Mouse (Mus musculus): ENCODE measurements at regions not wholly inside any gene's neighbourhood (a gene's known extent, or its start where the extent isn't known, plus 50 kb on each side); places are given as distances from the start of the nearest gene placed in this dataset.

DNA sequence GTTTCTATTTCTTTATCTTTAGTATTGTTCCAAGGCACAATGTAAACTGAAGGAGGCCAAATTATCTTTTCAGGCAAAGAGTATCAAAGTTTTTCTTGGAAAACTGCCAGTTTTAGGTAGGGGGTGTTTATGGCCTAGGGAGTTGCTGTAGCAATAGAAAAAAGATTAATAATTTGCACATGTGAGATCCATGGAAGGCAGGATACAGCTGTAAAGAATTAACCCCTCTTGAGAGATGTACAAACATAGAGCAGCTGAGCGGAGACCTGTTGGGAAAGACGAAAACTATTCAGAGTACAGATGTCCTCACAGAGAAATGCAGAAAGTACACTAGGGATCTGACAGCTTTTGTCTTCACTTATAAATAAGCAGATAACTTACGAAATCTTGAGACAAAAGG is 176.8 kb downstream of the Fign start:
- H3K4me2 ChIP-seq (replicated peaks): no peak overlapping the region
- no peaks in the 10 kb centered on the region for H3K36me3 ChIP-seq (replicated peaks; ENCODE audit: control insufficient read depth, insufficient read depth)
- WGBS: 40% methylated on average over 3 of the region's 3 CpGs
- no peaks in the 10 kb centered on the region for H3K9me3 ChIP-seq (ENCODE audit: control insufficient read depth, low read length)
- no peak overlapping the region for H3K9ac ChIP-seq
- DNase-seq (ENCODE audit: low spot score) (peak; percentile 47), ATAC-seq (ENCODE audit: low FRiP score) (no peak; the same call in 1 of the 2 replicates)
- no peak overlapping the region for H3K27ac ChIP-seq
- no peaks in the 10 kb centered on the region for H3K4me1 ChIP-seq (replicated peaks; ENCODE audit: control insufficient read depth, insufficient read depth, low read length)
- no peaks in the 10 kb centered on the region for H3K27me3 ChIP-seq (ENCODE audit: control insufficient read depth, insufficient read depth, low read length)
- H3K4me3 ChIP-seq (replicated peaks; ENCODE audit: low read length): no peak overlapping the region

GRCm38 (mm10) chr2:63920019-63920418 is 177.8 kb downstream of the Fign start:
- no peak for ATAC-seq (ENCODE audit: low FRiP score)
- H3K36me3 ChIP-seq (replicated peaks; ENCODE audit: control insufficient read depth, insufficient read depth): no peaks in the 10 kb centered on the region
- H3K4me2 ChIP-seq (replicated peaks): no peak overlapping the region
- DNase-seq (ENCODE audit: low spot score): no peak
- H3K27ac ChIP-seq: no peak overlapping the region
- H3K9ac ChIP-seq: no peak overlapping the region
- WGBS: 82% methylated on average over 4 of the region's 4 CpGs
- no peak overlapping the region for H3K4me3 ChIP-seq (replicated peaks; ENCODE audit: low read length)
- no peaks in the 10 kb centered on the region for H3K9me3 ChIP-seq (ENCODE audit: control insufficient read depth, low read length)
- H3K4me1 ChIP-seq (replicated peaks; ENCODE audit: control insufficient read depth, insufficient read depth, low read length): no peaks in the 10 kb centered on the region
- no peaks in the 10 kb centered on the region for H3K27me3 ChIP-seq (ENCODE audit: control insufficient read depth, insufficient read depth, low read length)

DNA sequence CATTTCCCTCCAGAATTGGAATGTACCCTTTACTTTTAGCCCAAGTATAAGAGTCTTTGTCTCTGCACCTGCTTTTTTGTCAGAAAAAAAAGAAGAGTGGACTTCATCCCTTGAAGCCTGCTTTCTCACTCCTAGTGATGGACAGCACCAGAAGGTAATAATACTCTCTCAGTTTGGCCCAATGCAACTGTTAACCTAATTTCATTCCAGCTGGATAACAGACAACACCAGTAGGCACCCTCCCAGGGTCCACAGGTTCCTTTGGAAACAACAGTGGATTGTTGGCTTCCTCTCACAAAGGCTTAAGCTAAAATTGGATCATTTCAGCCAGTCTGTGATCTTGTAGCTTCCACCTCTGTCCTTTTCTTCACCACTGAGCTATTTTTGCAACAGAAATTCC is 197.2 kb downstream of the Fign start:
- no peaks in the 10 kb centered on the region for H3K36me3 ChIP-seq (replicated peaks; ENCODE audit: control insufficient read depth, insufficient read depth)
- no peaks in the 10 kb centered on the region for H3K27me3 ChIP-seq (ENCODE audit: control insufficient read depth, insufficient read depth, low read length)
- no peaks in the 10 kb centered on the region for H3K9me3 ChIP-seq (ENCODE audit: control insufficient read depth, low read length)
- H3K9ac ChIP-seq: no peak overlapping the region
- ATAC-seq (ENCODE audit: low FRiP score) (no peak), DNase-seq (ENCODE audit: low spot score) (no peak)
- no peaks in the 10 kb centered on the region for H3K4me1 ChIP-seq (replicated peaks; ENCODE audit: control insufficient read depth, insufficient read depth, low read length)
- H3K27ac ChIP-seq: no peak overlapping the region
- H3K4me2 ChIP-seq (replicated peaks): no peak overlapping the region
- no peak overlapping the region for H3K4me3 ChIP-seq (replicated peaks; ENCODE audit: low read length)

DNA sequence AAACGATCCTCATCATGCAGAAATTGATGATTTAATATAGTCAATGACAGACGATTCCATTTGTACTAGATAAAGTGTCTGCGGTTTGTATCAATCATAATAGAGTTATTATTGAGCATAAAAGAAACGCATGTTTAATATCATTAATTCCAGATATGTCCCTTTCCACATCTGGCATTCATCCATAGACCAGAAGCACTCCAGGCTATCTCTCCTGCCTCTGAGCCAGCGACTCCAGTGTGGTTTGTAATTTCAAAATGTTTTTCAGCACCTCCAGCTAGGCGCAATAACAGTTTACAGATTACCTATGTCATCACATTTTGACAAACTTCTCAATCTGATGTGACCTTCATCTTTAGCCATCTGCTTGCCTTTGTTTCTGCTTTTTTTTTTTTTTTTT is 219.4 kb downstream of the Fign start:
- ATAC-seq (ENCODE audit: low FRiP score) (no peak), DNase-seq (ENCODE audit: low spot score) (no peak)
- H3K9me3 ChIP-seq (ENCODE audit: control insufficient read depth, low read length): no peaks in the 10 kb centered on the region
- H3K4me3 ChIP-seq (replicated peaks; ENCODE audit: low read length): no peak overlapping the region
- 64% methylated on average over 6 of the region's 6 CpGs for WGBS
- H3K36me3 ChIP-seq (replicated peaks; ENCODE audit: control insufficient read depth, insufficient read depth): no peaks in the 10 kb centered on the region
- no peak overlapping the region for H3K4me2 ChIP-seq (replicated peaks)
- no peak overlapping the region for H3K9ac ChIP-seq
- H3K4me1 ChIP-seq (replicated peaks; ENCODE audit: control insufficient read depth, insufficient read depth, low read length): no peaks in the 10 kb centered on the region
- no peak overlapping the region for H3K27ac ChIP-seq
- no peaks in the 10 kb centered on the region for H3K27me3 ChIP-seq (ENCODE audit: control insufficient read depth, insufficient read depth, low read length)

DNA sequence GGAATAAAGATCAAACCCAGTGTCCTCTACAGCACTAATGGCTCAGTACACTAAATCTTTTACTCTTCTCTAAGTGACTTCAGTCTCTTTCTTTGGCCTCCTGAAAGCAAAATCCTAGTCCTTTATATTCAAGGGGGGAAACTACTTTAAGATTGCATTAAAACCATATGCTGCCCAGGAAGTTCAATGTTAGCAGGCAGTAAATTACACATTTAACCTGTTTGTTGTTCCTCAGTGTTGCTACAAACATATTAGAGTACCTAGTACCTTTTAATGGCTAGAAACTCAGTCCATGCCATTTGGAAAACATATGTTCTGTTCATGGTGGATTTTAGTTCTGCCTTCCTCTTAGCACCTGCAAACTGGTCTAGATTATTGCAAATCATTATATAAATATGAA is 220.5 kb downstream of the Fign start:
- no peak overlapping the region for H3K4me3 ChIP-seq (replicated peaks; ENCODE audit: low read length)
- no peaks in the 10 kb centered on the region for H3K36me3 ChIP-seq (replicated peaks; ENCODE audit: control insufficient read depth, insufficient read depth)
- H3K9ac ChIP-seq: no peak overlapping the region
- ATAC-seq (ENCODE audit: low FRiP score) (no peak), DNase-seq (ENCODE audit: low spot score) (no peak)
- H3K9me3 ChIP-seq (ENCODE audit: control insufficient read depth, low read length): no peaks in the 10 kb centered on the region
- no peaks in the 10 kb centered on the region for H3K4me1 ChIP-seq (replicated peaks; ENCODE audit: control insufficient read depth, insufficient read depth, low read length)
- H3K4me2 ChIP-seq (replicated peaks): no peak overlapping the region
- no peaks in the 10 kb centered on the region for H3K27me3 ChIP-seq (ENCODE audit: control insufficient read depth, insufficient read depth, low read length)
- no peak overlapping the region for H3K27ac ChIP-seq

DNA sequence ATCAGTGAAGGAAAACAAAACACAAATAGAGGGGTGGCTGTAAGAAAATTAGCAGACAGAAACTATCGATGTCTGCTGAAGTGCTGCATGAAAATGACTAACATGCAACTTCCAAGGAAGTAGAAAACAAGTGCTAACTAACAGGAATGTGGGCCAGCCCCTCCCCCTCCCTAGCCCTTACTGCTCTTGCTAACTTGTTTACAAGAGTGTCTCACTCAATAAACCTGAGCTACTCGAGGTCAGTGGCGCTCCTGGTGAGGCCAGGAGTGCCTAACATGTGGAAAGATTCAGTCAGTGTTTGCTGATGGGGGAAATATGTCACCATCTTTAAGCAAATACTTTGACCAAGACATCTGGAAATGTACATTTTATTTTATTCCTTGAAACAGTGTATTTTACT is 221.5 kb downstream of the Fign start:
- no peaks in the 10 kb centered on the region for H3K4me1 ChIP-seq (replicated peaks; ENCODE audit: control insufficient read depth, insufficient read depth, low read length)
- 36% methylated on average over 3 of the region's 3 CpGs for WGBS
- DNase-seq (ENCODE audit: low spot score): no peak
- H3K27ac ChIP-seq: no peak overlapping the region
- H3K9me3 ChIP-seq (ENCODE audit: control insufficient read depth, low read length): no peaks in the 10 kb centered on the region
- H3K4me3 ChIP-seq (replicated peaks; ENCODE audit: low read length): no peak overlapping the region
- no peak for ATAC-seq (ENCODE audit: low FRiP score)
- H3K36me3 ChIP-seq (replicated peaks; ENCODE audit: control insufficient read depth, insufficient read depth): no peaks in the 10 kb centered on the region
- no peaks in the 10 kb centered on the region for H3K27me3 ChIP-seq (ENCODE audit: control insufficient read depth, insufficient read depth, low read length)
- no peak overlapping the region for H3K4me2 ChIP-seq (replicated peaks)
- H3K9ac ChIP-seq: no peak overlapping the region

GRCm38 (mm10) chr2:63875101-63875500 is 222.7 kb downstream of the Fign start:
- Histone ChIP-seq H3K4me2 (replicated peaks) (no peak overlapping the region), H3K4me3 (replicated peaks; ENCODE audit: low read length) (no peak overlapping the region), H3K27me3 (ENCODE audit: control insufficient read depth, insufficient read depth, low read length) (no peaks in the 10 kb centered on the region), H3K27ac (no peak overlapping the region), H3K9me3 (ENCODE audit: control insufficient read depth, low read length) (no peaks in the 10 kb centered on the region), H3K4me1 (replicated peaks; ENCODE audit: control insufficient read depth, insufficient read depth, low read length) (no peaks in the 10 kb centered on the region), H3K36me3 (replicated peaks; ENCODE audit: control insufficient read depth, insufficient read depth) (no peaks in the 10 kb centered on the region), H3K9ac (no peak overlapping the region)
- DNase-seq (ENCODE audit: low spot score) (no peak), ATAC-seq (ENCODE audit: low FRiP score) (no peak)
- WGBS: 37% methylated on average over 4 of the region's 4 CpGs

- no peaks in the 10 kb centered on the region for H3K4me1 ChIP-seq (replicated peaks; ENCODE audit: control insufficient read depth, insufficient read depth, low read length)
- WGBS: 56% methylated on average over 8 of the region's 8 CpGs
- no peak overlapping the region for H3K4me3 ChIP-seq (replicated peaks; ENCODE audit: low read length)
- no peaks in the 10 kb centered on the region for H3K9me3 ChIP-seq (ENCODE audit: control insufficient read depth, low read length)
- no peak overlapping the region for H3K27ac ChIP-seq
- H3K9ac ChIP-seq: no peak overlapping the region
- H3K4me2 ChIP-seq (replicated peaks): no peak overlapping the region
- H3K36me3 ChIP-seq (replicated peaks; ENCODE audit: control insufficient read depth, insufficient read depth): no peaks in the 10 kb centered on the region
- no peak for ATAC-seq (ENCODE audit: low FRiP score)
- DNase-seq (ENCODE audit: low spot score): no peak
- H3K27me3 ChIP-seq (ENCODE audit: control insufficient read depth, insufficient read depth, low read length): no peaks in the 10 kb centered on the region
Observed at GRCm38 (mm10) chr2:63866524-63866923, 231.3 kb downstream of the Fign start.

- H3K4me1 ChIP-seq (replicated peaks; ENCODE audit: control insufficient read depth, insufficient read depth, low read length): no peaks in the 10 kb centered on the region
- ATAC-seq (ENCODE audit: low FRiP score): no peak
- WGBS: 92% methylated on average over 3 of the region's 3 CpGs
Observed at GRCm38 (mm10) chr2:63861821-63862220, 236.0 kb downstream of the Fign start.

GRCm38 (mm10) chr2:63856462-63857054 is 241.3 kb downstream of the Fign start:
- Histone ChIP-seq H3K27me3 (ENCODE audit: control insufficient read depth, insufficient read depth, low read length) (no peaks in the 10 kb centered on the region), H3K4me3 (replicated peaks; ENCODE audit: low read length) (no peak overlapping the region), H3K4me2 (replicated peaks) (no peak overlapping the region), H3K36me3 (replicated peaks; ENCODE audit: control insufficient read depth, insufficient read depth) (no peaks in the 10 kb centered on the region), H3K27ac (no peak overlapping the region), H3K4me1 (replicated peaks; ENCODE audit: control insufficient read depth, insufficient read depth, low read length) (peaks cover 17% of the 10 kb centered on the region), H3K9me3 (ENCODE audit: control insufficient read depth, low read length) (no peaks in the 10 kb centered on the region), H3K9ac (no peak overlapping the region)
- DNase-seq (ENCODE audit: low spot score) (no peak), ATAC-seq (ENCODE audit: low FRiP score) (no peak)
- 54% methylated on average over 11 of the region's 11 CpGs for WGBS

More at GRCm38 (mm10) chr2:63861821-63862220, 236.0 kb downstream of the Fign start:
- Histone ChIP-seq H3K4me3 (replicated peaks; ENCODE audit: low read length) (no peak overlapping the region), H3K9ac (no peak overlapping the region), H3K27ac (no peak overlapping the region), H3K36me3 (replicated peaks; ENCODE audit: control insufficient read depth, insufficient read depth) (no peaks in the 10 kb centered on the region), H3K27me3 (ENCODE audit: control insufficient read depth, insufficient read depth, low read length) (no peaks in the 10 kb centered on the region), H3K4me2 (replicated peaks) (no peak overlapping the region), H3K9me3 (ENCODE audit: control insufficient read depth, low read length) (no peaks in the 10 kb centered on the region)
- DNase-seq (ENCODE audit: low spot score): no peak
